In genomic region chr17:23739202-23740135, GRCm38 (mm10) we compare ENCODE assay signal across 8 mouse cellular contexts. TPM values are rescaled to one million over a fixed set of nuclear protein-coding genes. Genes with fewer than 3 reads are reported as not detected.
DNase-seq lines count a peak whose midpoint lies in the region; ATAC-seq and TF ChIP-seq lines count a peak whose summit lies in the region.

No protein-coding gene starts in this region.

- peak overlapping the region; percentile 99 for H3K4me2 ChIP-seq in hindbrain, embryonic 11.5 days (replicated peaks; ENCODE audit: low read depth, low read length)
- H3K4me2 ChIP-seq in liver, embryonic 12.5 days = peak overlapping the region; percentile 98

- peaks cover 59% of the 10 kb centered on the region for H3K4me1 ChIP-seq in E14TG2a.4 (replicated peaks; ENCODE audit: low read depth, low read length)
- H3K4me1 ChIP-seq in hindbrain, embryonic 11.5 days (replicated peaks; ENCODE audit: control insufficient read depth, insufficient read depth, low read length) = peaks cover 7% of the 10 kb centered on the region
- peaks cover 39% of the 10 kb centered on the region for H3K4me1 ChIP-seq in liver, embryonic 12.5 days

- peak; percentile 56 for ATAC-seq in hindbrain, embryonic 11.5 days (ENCODE audit: low FRiP score)
- ATAC-seq in liver, embryonic 12.5 days = peak; percentile 9

- H3K9me3 ChIP-seq in E14TG2a.4 (ENCODE audit: low read length) = no peaks in the 10 kb centered on the region
- no peaks in the 10 kb centered on the region for H3K9me3 ChIP-seq in hindbrain, embryonic 11.5 days (ENCODE audit: control insufficient read depth, low read length)
- H3K9me3 ChIP-seq in liver, embryonic 12.5 days (replicated peaks) = no peaks in the 10 kb centered on the region

- intact Hi-C loops in heart, postnatal 36 days (cut with DNase I) = loop anchor here (1.0 kb wide), 1 partner anchor 13 kb away; the partner anchor contains the start of gene Pkmyt1

- no peak for TF ChIP-seq CTCF in E14TG2a.4 (conservative IDR thresholded peaks at IDR 0.05; ENCODE audit: low read length)

- H3K36me3 ChIP-seq in E14TG2a.4 (ENCODE audit: insufficient read depth, low read length) = peaks cover 26% of the 10 kb centered on the region
- H3K36me3 ChIP-seq in hindbrain, embryonic 11.5 days (ENCODE audit: control insufficient read depth, insufficient read depth, low read length) = no peaks in the 10 kb centered on the region
- peaks cover 32% of the 10 kb centered on the region for H3K36me3 ChIP-seq in liver, embryonic 12.5 days

- peak overlapping the region; percentile 82 for H3K4me3 ChIP-seq in E14TG2a.4 (replicated peaks; ENCODE audit: low read length)
- peak overlapping the region; percentile 60 for H3K4me3 ChIP-seq in hindbrain, embryonic 11.5 days (ENCODE audit: low read depth, low read length)
- H3K4me3 ChIP-seq in liver, embryonic 12.5 days = peak overlapping the region; percentile 66

- peak overlapping the region; percentile 74 for H3K9ac ChIP-seq in hindbrain, embryonic 11.5 days (ENCODE audit: low read depth, low read length)
- peak overlapping the region; percentile 71 for H3K9ac ChIP-seq in liver, embryonic 12.5 days

- H3K27me3 ChIP-seq in E14TG2a.4 (ENCODE audit: insufficient read depth, low read length) = peaks cover 79% of the 10 kb centered on the region
- peaks cover 41% of the 10 kb centered on the region for H3K27me3 ChIP-seq in hindbrain, embryonic 11.5 days (ENCODE audit: control insufficient read depth, insufficient read depth, low read length)
- peaks cover 79% of the 10 kb centered on the region for H3K27me3 ChIP-seq in liver, embryonic 12.5 days (replicated peaks)

- H3K27ac ChIP-seq in hindbrain, embryonic 11.5 days (ENCODE audit: low read depth, low read length) = peak overlapping the region; percentile 82
- peak overlapping the region; percentile 63; the same call in 1 of the 2 replicates for H3K27ac ChIP-seq in liver, embryonic 12.5 days

- 1% methylated on average over 47 of the region's 48 CpGs for WGBS in hindbrain, embryonic 11.5 days
- 2% methylated on average over 48 of the region's 48 CpGs for WGBS in liver, embryonic 12.5 days (ENCODE audit: insufficient replicate concordance)

- DNase-seq in heart, adult 11 months = peak; percentile 95
- no peak for DNase-seq in heart, postnatal 36 days
- peak; percentile 49 for DNase-seq in embryo, embryonic 11 days
- no peak for DNase-seq in hindbrain, embryonic 11.5 days (ENCODE audit: low spot score)
- DNase-seq in retina, postnatal 1 day = peak; percentile 82
- no peak for DNase-seq in adrenal gland, postnatal 10 days

RNA-seq across cellular contexts. Expression of gene Paqr4, which starts 1.2 kb away (rescaled TPM):
- 10 to 100 TPM; 20.0 to 28.5 TPM for total RNA-seq in heart, postnatal 36 days (2021)
- 28.0 and 28.9 TPM in 2 replicates for polyA plus RNA-seq in hindbrain, embryonic 11.5 days (2014; fragmentation: Nextera tagmentation; extraction: Ambion mirVana)
- 7.4 and 8.4 TPM in 2 replicates for polyA plus RNA-seq in liver, embryonic 12.5 days (2016; fragmentation: Nextera tagmentation; extraction: Ambion mirVana)
- total RNA-seq in adrenal gland, postnatal 10 days (2021) = 10 to 100 TPM; 12.6 to 14.9 TPM

RNA-seq across cellular contexts. Expression of gene Kremen2, which starts 6.2 kb away (rescaled TPM):
- total RNA-seq in heart, postnatal 36 days (2021) = not detected
- 2.0 and 2.6 TPM in 2 replicates for polyA plus RNA-seq in hindbrain, embryonic 11.5 days (2014; fragmentation: Nextera tagmentation; extraction: Ambion mirVana)
- 0.17 and 0.55 TPM in 2 replicates for polyA plus RNA-seq in liver, embryonic 12.5 days (2016; fragmentation: Nextera tagmentation; extraction: Ambion mirVana)
- not detected for total RNA-seq in adrenal gland, postnatal 10 days (2021)

RNA-seq across cellular contexts. Expression of gene Pkmyt1, which starts 13.3 kb away (rescaled TPM):
- 1 to 10 TPM; 1.2 to 1.6 TPM for total RNA-seq in heart, postnatal 36 days (2021)
- polyA plus RNA-seq in hindbrain, embryonic 11.5 days (2014; fragmentation: Nextera tagmentation; extraction: Ambion mirVana) = 30.2 and 31.3 TPM in 2 replicates
- polyA plus RNA-seq in liver, embryonic 12.5 days (2016; fragmentation: Nextera tagmentation; extraction: Ambion mirVana) = 41.1 and 42.1 TPM in 2 replicates
- 10 to 100 TPM in 1 of 2 experiments, 1 to 10 TPM in 1; 9.1 to 12.8 TPM for total RNA-seq in adrenal gland, postnatal 10 days (2021)

RNA-seq across cellular contexts. Expression of gene 1520401A03Rik, which starts 16.9 kb away (rescaled TPM):
- total RNA-seq in heart, postnatal 36 days (2021) = not detected
- polyA plus RNA-seq in hindbrain, embryonic 11.5 days (2014; fragmentation: Nextera tagmentation; extraction: Ambion mirVana) = 0.08 TPM in 1 of 2 replicates, not detected in the other
- polyA plus RNA-seq in liver, embryonic 12.5 days (2016; fragmentation: Nextera tagmentation; extraction: Ambion mirVana) = 0.05 and 0.10 TPM in 2 replicates
- 1 to 10 TPM in 1 of 2 experiments, under 1 TPM in 1; 0.67 to 1.1 TPM for total RNA-seq in adrenal gland, postnatal 10 days (2021)

RNA-seq across cellular contexts. Expression of gene Flywch1, which starts 31.9 kb away (rescaled TPM):
- 10 to 100 TPM; 31.8 to 33.3 TPM for total RNA-seq in heart, postnatal 36 days (2021)
- polyA plus RNA-seq in hindbrain, embryonic 11.5 days (2014; fragmentation: Nextera tagmentation; extraction: Ambion mirVana) = 127 and 135 TPM in 2 replicates
- 22.4 and 22.6 TPM in 2 replicates for polyA plus RNA-seq in liver, embryonic 12.5 days (2016; fragmentation: Nextera tagmentation; extraction: Ambion mirVana)
- 10 to 100 TPM; 43.9 to 49.0 TPM for total RNA-seq in adrenal gland, postnatal 10 days (2021)

Comparison
In these comparisons a context has a peak if more than half of its experiments do, and no peak if none do; other contexts are left out.
1. DNase-seq: peak in heart, adult 11 months (single experiment), embryo, embryonic 11 days (single experiment) and retina, postnatal 1 day (single experiment); none in heart, postnatal 36 days (0 of 2), hindbrain, embryonic 11.5 days (single experiment) and adrenal gland, postnatal 10 days (single experiment).
2. Peak in every context shown above with its lines, with median percentiles within 50 percentile points of each other: H3K4me3 ChIP-seq.